Mouse (Mus musculus) T-helper 17 cell (primary cell): ENCODE data around the gene Cyp2j5.

Experiments used
- in situ Hi-C, 2 experiments: fragments of 300-600 bp; cut with MboI, MseI; formaldehyde crosslinking; loops; 1 replicate in 1 of 2; 2 replicates in 1 of 2; pipeline ENCODE4 v1.15.1; 2025; ENCODE audit warnings: high pct_unique_total_duplicates in 2 of 2

Gene Cyp2j5

DNA sequence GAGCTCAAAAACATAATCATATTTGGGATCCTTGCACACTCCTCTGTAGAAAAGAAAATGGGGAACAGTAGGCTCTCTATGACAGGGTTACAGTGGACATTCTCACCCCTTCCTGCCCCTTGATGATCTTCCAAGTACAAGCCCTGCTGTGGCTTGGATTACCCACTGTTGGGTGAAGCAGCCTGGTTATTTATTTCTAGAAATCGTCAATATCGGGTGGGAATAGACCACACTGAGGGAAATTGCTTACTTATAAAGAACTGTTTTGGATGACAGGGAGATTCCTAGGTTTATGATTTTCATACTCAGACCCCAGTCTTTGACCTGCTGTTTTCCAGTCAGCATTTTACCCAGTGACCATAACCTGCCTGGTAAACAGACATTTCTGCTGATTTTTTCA, at the start of gene Cyp2j5:
Cyp2j5 (minus strand) TSS at position 164 of the 400 bp plus-strand sequence.
- in situ Hi-C loops = no loop called here

DNA sequence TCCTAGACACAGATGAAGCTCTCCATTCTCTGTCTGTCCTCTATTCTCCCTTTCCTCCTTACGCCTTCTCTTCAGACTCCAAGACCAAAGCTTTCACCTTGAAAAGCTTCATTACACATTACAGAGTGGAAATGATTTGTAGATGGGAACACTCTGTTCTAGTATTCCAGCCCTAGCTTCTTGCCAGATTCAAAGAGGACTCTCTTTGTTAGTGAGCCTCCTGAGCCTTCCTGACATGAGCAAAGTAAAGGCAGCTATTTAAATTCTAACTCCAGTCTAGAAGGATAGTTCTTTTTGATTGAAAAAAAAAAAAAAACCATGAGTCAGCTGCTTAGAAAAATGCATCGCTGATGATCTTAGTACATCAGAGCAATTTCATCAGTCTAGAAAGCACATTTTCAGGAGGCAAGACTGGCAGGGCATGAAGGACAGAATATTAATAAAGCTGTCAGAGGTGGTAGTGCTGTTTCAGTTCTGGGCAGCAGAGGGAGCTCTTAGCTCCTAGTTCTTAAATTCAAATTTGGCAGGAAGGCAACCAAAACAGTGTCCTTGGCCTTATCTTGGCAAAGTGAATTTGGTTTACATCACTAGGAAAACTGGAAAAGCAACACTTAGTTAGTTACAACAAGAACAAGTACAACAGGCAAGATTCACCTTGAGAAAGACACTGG, 41.5 kb upstream of the Cyp2j5 start:
- in situ Hi-C loops = no loop called here

GRCm38 (mm10) chr4:96698218-96698561, 34.2 kb upstream of the Cyp2j5 start:
- in situ Hi-C loops = no loop called here

DNA sequence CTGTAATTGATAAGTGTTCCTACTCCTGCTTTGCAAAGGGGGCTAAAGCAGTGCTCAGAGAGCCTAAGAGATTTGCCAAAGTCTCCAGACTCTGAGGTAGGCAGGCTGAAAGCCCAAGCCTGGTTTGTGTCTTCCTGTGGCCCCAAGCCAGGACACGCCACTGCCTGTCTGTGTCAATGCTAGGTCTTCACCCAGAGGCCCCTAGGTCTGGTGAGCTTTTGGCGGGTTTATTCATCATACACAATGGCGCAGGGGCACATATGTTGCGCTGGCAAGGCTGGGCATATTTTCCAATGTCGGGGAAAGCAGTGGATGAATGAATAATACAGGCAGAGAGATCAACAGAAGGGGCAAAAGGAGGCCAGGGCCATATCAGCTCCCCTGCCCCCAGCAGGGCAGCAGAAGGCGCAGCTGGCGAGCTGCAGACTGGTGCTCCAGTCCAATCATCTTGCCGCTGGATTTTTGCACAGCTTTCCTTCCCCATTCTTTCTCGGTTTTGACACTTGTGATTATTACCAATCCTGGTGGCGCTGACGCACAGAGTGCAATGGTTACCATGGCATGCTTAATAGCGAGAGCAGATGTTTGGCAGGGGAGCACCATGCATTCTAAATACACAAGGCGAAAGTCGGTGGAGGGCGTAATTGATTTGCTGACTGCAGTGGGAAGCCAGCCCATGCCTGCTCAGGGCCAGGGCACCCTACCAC, 33.7 kb upstream of the Cyp2j5 start:
- in situ Hi-C loops = no loop called here

DNA sequence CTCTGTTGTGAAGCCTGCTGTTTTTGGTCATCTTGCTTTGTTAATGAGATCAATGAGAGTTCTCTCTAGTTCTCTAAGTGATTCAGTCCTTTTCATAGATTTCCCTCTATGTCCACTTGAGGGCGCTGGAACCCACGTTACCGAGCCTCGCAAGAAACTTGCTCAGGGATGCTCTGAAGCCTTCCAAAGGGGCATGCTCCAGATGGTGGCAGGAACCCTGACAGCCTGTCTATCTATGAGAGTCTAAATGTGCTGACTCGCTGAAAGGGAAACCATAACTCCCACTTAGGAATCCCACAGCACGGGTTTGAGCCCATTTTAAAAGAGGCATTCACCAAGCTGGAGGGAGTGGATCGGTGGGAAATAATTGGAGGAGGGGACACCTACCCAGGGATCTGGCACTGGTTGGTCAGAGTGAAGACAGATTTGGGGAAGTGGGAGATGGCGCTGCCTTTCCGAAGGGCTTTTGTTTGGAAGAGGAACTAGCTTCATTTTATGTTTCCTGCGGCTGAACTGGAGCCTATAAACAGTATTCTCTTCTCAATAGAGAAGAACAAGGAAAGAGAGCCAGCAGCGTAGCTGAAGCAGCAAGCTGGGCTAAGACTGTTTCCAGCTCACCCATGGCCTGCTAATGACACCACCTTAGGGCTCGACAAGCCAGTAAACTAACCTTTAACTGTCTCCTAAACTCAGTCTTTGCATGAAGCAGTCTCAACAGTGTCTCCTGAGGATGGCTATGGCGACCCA, 32.8 kb upstream of the Cyp2j5 start:
- in situ Hi-C loops = no loop called here

DNA sequence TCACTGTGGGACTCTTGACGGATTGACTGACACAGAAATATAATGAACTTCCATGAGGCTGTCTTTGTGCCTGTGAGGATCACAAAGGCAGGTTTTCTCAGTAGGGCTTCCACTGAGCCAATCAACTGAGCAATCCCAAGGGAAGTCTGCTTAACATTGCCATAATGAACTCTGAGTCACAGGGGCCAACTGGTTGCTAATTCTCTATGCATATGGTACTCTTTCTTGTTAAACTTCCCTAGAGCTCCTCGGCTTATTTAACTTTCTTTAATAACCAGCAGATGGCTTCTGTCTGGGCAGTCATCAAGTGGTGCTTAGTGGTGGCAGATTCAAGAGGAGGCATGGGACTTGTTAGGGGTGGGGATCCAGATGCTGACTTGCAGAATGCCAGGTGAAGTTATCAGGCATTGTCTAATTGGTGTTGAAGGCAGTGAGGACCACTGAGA, 23.4 kb upstream of the Cyp2j5 start:
- in situ Hi-C loops = no loop called here

DNA sequence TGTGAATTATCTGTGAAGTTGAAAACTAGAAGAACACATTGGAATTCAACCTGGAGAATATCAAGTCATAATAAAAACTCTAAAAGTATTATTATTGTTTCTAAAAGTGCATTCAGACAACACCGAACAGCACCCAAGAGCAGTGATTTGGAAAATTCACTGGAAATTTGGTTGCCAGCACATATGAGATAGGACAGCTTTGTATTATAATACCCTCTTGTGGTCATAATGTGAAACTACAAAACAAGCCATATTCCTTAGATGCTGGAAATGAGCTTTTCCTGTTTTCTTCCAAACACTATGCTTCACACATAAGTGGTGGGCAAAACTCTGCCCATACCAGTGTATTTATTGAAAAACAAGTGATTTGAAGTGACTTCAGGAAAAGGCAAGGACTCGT, 19.5 kb upstream of the Cyp2j5 start:
- in situ Hi-C loops = no loop called here

DNA sequence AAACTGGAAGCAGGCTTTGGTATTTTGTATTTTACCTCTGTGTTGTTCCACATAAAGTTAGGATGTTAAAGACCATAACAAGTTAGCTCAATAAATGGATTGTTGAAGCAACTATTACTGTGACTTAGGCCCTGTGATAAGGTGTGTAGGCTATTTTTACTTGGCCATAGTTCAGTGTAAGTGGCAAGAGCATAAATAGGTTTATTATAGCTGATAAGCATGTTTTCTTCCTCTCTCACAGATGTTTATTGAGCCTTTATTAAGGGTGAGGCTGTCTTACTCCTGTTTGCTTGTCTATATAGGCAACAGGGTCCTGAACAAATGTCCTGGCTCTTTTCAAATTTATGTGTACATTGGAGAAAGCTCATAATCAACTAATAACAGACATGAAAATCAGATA, 17.0 kb upstream of the Cyp2j5 start:
- in situ Hi-C loops = no loop called here

- in situ Hi-C loops = no loop called here
Observed at GRCm38 (mm10) chr4:96680233-96680632, 16.3 kb upstream of the Cyp2j5 start.

GRCm38 (mm10) chr4:96664668-96665454, 907 bp upstream of the Cyp2j5 start:
- in situ Hi-C loops = no loop called here

DNA sequence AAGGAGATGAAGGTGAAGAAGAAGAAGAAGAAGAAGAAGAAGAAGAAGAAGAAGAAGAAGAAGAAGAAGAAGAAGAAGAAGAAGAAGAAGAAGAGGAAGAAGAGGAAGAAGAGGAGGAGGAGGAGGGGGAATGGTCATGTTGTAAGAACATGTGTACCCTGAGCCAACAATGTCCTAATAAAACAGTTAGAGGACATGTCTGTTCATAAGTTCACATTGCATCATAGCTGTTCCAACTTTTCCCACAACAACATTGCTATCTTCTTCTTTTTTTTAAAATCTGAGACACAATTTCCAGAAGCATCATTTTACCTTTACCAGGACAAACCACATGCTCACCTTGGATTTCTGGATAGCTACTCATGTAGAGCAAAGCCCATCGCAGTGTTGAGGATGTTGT, 28.5 kb downstream of the Cyp2j5 start:
- in situ Hi-C loops = no loop called here

DNA sequence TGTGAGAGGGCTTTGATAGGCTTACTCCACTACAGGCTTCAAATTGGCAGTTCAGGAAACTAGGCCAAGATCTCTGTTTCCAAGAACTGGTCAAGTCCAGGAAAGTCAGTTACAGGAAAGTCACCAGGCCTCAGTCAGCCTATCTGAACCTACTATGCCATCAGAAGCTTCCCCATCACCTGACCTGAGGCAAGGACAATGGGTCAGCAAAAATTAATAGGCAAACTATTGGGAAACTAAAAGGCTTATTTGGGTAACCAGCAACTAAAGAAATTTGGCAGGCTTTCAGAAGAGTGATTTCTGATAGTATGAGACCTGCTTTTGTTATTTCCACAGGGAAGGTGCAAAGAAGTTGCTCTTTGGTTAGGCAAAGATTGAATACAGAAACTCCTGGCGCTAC, 41.5 kb downstream of the Cyp2j5 start:
- in situ Hi-C loops = no loop called here

DNA sequence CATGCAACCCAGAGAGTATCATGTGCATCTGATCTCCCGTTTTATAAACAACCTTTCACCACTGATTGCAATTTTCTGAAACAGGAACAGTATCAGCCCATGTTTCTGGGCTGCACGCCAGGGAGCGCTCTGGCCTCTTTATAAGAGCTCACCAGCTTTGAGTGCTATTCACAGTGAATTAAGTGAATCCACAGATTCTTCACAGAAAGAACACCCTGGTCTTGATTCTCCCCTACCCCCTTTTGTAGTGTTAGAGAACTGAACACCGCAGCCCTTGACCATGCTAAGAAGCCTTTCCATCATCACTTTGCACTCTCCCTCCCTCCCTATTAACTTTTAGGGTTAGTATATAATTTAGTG, 72.2 kb downstream of the Cyp2j5 start:
- in situ Hi-C loops = loop anchor here in 1 of 2 experiments (25.0 kb wide), 1 partner anchor 1896 kb away; no protein-coding TSS in a partner anchor

DNA sequence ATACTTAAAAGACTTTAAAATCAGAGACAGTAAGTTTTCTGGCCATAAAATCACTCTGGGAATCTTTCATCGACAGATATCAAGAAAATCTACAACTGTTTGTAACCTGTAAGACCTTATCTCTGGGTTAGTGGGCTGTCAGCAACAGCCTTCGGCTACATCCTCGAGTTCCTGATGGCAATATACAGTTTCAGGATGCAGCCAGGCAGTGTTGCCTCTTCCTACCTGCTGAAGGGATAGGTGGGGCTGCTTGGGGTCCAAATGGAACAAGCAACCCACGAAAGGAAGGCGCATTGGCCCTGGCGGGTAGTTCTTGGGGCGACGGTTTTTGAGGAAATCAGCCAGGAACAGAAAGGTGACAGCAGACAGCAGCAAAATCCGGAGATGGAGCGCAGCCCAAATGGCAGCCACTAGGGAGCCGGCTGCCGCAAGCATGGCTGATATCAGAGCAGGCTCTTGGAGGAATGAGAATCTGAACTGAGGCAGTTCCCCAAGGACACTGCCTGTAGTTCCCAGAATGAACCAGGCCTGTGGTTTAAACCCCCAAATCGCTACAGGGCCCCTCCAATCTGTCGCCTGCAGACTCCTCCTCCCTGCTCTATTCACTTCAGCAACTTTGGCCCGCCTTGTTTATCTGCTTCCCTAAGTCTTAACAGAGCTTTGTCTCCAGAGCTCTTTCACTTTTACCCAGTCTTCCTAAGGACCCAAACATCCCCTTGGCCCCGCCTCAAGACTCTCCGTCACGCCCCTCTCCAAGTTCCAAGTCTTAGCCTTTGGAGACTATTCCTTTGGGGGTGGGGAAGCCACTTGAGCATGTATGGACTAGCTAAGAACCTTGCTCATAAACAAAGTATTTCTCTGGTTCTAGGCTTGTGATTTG, 72.8 kb downstream of the Cyp2j5 start, which contains the start of gene Cyp2j9:
Cyp2j9 (minus strand) TSS at position 668 of the 880 bp plus-strand sequence.
- in situ Hi-C loops = loop anchor here in 1 of 2 experiments (25.0 kb wide), 1 partner anchor 1896 kb away; no protein-coding TSS in a partner anchor

- in situ Hi-C loops = loop anchor here in 1 of 2 experiments (25.0 kb wide), 1 partner anchor 1906 kb away; no protein-coding TSS in a partner anchor
Observed at GRCm38 (mm10) chr4:96581425-96582088, 82.4 kb downstream of the Cyp2j5 start.

- in situ Hi-C loops = loop anchor here in 1 of 2 experiments (25.0 kb wide), 1 partner anchor 1907 kb away; no protein-coding TSS in a partner anchor
Observed at GRCm38 (mm10) chr4:96580351-96580750, 83.6 kb downstream of the Cyp2j5 start.
